8 mouse cellular contexts compared by ENCODE assay signal in genomic region chr12:68500794-68501193, GRCm38 (mm10).
A peak's percentile ranks its signal among the peaks of the same experiment; 100 is the strongest.
DNase-seq lines count a peak whose midpoint lies in the region; ATAC-seq and TF ChIP-seq lines count a peak whose summit lies in the region.

No protein-coding gene starts in this region.

- POLR2A ChIA-PET in Patski (lab: Charles Lee): no interaction called here

- ATAC-seq in Patski: no peak
- ATAC-seq in erythroblast, adult 5-6 weeks (replicated peaks; ENCODE audit: low FRiP score, poor library complexity, severe bottlenecking): no peak
- no peak for ATAC-seq in megakaryocyte, adult 5-6 weeks (ENCODE audit: poor library complexity, severe bottlenecking)

- intact Hi-C loops in left cerebral cortex, adult 2 months (cut with DNase I): no loop called here

- in situ Hi-C loops in Patski (cut with MboI; ENCODE audit: low pct_unique_long_range_greater_than_20kb): no loop called here

- peak; percentile 42 to 58 for DNase-seq in cerebellum, postnatal 14 days
- no peak for DNase-seq in cerebellum, adult 11 months
- no peak for DNase-seq in left cerebral cortex, adult 2 months (ENCODE audit: extremely low spot score in 1 of 2, low spot score in 2 of 2)
- no peak for DNase-seq in left cerebral cortex, adult 18-20 months (ENCODE audit: low spot score in 2 of 2)
- no peak for DNase-seq in Patski (ENCODE audit: low read depth, low spot score)
- peak; percentile 0 for DNase-seq in induced T-regulatory cell, adult 2 months (ENCODE audit: low read depth)

- peak; percentile 36 for TF ChIP-seq CTCF in left cerebral cortex, adult 2 months (IDR thresholded peaks at IDR 0.05)
- peak; percentile 40 for TF ChIP-seq CTCF in Patski (IDR thresholded peaks at IDR 0.05)

- no peak overlapping the region for H3K4me3 ChIP-seq in left cerebral cortex, adult 2 months

- no peaks in the 10 kb centered on the region for H3K27me3 ChIP-seq in Patski

- H3K27ac ChIP-seq in left cerebral cortex, adult 2 months: no peak overlapping the region

- CTCF ChIA-PET in Patski (lab: Charles Lee): no interaction called here

Comparison
In these comparisons a context has a peak if more than half of its experiments do, and no peak if none do; other contexts are left out.
1. DNase-seq: peak in cerebellum, postnatal 14 days (2 of 2) and induced T-regulatory cell, adult 2 months (single experiment); none in cerebellum, adult 11 months (single experiment), left cerebral cortex, adult 2 months (0 of 2), left cerebral cortex, adult 18-20 months (0 of 2) and Patski (single experiment).